Mouse (Mus musculus): ENCODE data around the gene Tent2.

Gene Tent2

DNA sequence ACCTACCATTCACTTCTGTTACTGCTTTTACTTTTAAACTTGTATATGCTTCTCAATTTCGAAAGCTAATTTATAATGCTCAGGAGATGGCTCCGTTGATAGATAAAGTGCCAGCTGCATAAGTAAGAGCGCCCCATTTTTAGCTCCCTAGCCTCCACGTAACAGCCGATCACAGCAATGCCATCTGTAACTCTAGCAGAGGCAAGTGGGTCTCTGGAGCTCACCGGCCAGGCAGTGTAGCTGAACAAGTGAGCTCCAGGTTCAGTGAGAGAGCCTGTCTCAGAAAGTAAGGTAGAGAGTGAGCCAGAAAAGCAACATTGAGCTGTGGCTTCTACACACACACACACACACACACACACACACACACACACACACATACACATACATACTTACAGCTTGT, 51.0 kb downstream of the Tent2 start:
- no peak for DNase-seq (ENCODE audit: low read depth)

DNA sequence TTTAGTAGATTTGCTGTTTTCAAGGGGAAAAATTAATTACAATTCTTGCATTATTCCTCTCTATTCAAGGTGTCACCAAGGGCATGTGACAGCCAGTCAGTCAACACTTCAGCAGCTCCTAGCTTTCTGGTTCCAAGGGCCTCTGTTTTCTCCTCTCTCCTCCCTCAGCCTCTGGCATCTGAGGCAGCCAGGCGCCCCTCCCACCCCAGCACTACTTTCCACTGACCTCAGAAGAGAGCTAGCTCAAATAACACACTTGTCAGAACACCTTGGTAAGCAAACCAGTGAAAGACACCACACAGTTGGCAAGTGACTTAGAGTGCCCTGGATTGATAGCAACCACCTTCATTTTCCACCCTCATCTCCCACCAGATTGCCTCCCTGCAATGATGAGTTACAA, 54.1 kb downstream of the Tent2 start:
- DNase-seq (ENCODE audit: low read depth) = peak; percentile 2

DNA sequence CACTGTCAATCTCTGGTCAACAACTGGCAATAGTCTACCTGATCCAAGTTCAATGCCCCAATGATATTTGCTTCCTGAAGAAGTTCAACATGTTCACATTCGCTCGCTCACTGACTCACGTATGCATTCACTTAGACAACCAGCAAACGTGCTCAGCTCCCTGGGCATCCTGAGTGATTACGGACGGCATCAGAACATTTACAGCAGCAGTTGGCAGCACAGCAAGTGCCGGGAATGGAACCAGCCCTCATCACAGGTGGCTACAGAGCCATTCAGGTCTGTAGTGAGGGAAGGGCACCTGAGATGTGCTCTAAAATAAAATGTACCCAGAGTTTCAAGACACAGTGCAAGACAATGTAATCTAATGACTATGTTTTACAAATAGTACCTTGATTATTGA, 55.1 kb downstream of the Tent2 start:
- DNase-seq (ENCODE audit: low read depth) = no peak

DNA sequence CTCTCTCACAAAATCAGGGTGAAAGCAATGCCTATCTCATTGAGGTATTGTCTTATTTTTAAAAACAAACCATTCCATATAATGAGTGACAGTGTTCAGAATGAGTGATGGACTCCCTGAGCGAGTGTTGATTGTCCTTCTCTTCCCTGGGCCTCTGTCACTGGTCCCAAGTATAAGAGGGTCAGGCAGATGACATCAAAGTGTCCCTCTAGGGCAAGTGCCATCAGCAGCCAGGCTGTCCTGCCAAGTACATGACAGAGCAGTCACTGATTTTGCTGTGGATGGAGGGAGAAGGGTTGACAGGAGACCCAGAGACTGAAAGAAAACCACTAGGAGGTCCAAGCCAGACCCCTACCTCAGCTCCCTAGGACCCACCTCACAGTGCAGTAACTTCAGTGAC, 55.9 kb downstream of the Tent2 start:
- DNase-seq (ENCODE audit: low read depth) = no peak

DNA sequence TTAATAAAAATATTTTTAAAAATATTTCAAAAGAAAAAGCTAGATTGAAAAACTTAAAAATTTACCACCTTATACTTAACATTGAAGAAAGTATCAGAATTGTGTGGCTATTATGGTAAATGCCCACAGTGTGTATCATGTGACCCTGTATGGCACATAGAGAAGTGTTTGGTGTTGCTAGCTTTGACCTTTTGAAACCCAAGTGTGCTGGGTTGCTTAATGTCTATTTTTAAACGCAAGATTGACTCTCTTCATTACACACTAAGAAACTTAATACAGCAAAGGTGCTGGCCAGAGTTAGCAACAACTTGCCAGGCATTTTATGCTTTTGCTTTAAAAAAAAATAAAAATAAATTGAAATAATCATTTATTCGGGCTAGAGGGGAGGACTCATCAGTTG, 56.7 kb downstream of the Tent2 start:
- DNase-seq (ENCODE audit: low read depth) = no peak

DNA sequence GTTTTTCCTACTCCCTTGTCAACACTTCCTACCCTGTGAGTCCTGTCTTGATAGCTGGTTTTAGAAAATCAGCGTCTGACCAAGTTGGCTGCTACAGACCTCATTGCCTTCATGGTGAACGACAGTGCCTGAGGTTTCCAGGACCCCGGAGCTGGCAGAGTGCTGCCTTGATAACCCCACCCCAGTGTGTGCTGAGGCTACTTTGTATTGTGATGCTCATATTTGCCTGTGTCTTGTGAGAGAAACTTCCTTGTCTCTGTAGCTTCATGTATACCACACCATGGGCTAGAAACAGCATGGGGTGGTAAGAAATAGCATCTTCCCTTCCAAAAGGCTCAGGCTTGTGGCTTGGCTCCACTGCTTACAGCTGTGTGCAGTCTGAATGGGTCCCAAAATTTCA, 61.5 kb downstream of the Tent2 start:
- DNase-seq (ENCODE audit: low read depth) = no peak

DNA sequence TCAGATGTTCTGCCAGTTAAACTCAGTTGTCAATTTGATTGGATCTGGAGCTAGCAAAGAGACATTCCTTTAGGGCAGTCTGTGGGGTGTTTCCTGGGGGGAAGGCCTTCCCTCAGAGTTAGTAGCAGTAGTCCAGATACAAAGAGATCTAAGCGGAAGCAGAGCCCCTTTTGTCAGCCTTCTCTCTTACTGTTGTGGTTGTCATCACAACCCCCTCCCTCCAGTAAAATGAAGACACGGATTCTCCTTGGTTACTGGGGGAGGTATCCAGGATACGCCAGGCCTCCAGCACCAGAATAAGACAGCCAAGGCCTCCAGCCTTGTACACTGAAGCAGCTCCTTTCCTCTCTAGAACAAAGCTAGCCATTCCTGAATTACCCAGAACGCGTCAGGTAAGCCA, 63.2 kb downstream of the Tent2 start:
- DNase-seq (ENCODE audit: low read depth) = no peak

DNA sequence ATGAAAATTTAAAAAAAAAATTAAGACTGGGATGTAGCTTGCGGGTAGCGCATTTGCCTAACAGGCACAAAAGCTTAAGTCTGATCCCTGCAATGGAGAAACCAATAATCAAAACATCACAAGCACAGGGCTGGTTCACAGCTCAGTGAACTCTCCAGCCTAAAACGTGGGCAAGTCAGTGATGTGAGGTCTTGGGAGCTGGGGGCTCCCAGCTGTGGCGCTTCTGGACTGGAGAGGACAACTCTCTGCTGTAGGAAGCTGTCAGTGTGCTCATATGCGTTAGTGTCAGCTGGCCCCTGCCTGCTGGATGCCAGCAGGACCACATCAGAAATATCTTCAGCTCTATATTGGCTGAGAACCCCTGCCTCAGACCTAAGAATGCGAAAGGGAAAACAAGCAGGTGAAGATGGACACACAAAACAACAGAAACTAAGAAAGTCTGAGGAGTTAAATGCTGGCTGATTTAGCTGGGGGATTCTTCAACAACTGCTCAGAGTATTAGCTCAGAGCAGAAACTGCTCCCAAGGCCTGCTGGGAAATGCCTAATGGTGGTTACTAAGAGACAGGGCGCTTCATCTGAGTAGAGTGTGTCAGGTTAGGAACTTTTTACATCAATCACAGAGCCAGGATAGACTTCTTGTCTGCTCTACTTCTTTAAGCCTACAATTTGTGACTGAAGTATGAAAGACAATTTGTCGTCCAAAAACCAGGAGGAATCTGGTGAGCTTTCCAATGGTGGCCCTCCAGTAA, 63.9 kb downstream of the Tent2 start:
- DNase-seq (ENCODE audit: low read depth) = no peak

DNA sequence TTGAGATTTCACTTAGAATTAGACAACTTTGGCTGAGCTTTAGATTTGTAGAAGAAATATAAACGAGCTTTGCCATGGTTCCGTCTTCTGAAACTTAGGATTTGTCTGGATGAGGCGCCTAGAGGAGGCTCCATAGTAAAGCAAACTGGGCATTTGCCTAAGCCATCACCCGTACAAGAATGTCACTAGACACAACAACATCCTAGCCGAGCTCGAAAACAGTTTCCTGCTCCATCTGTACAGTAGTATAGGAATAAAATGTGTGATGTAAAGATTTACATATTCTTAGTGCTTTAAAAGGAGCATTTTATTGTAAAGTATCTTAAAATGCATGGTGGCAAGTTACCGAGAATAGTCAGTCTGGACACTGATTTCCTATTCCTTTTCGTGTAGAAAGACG, 69.9 kb downstream of the Tent2 start:
- no peak for DNase-seq (ENCODE audit: low read depth)

DNA sequence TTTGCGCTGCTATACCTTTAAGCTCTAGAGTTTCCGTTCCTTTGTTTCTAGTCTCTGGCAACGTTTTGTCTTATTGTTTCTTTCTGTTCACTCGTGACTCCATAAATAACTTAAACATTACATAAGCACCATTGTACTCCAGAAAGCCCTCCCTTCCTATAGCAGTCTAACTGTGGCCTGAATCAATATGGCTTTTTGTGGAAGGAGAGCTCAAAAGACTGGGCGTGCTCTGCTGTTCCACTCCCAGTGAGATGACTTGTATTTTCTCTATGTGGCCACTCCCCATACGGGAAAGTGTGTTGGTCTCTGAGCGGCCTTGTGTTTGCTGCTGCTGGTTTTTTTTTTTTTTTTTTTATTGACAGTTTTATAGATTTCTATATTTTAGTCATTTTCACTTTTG, 74.9 kb downstream of the Tent2 start:
- DNase-seq (ENCODE audit: low read depth) = no peak

DNA sequence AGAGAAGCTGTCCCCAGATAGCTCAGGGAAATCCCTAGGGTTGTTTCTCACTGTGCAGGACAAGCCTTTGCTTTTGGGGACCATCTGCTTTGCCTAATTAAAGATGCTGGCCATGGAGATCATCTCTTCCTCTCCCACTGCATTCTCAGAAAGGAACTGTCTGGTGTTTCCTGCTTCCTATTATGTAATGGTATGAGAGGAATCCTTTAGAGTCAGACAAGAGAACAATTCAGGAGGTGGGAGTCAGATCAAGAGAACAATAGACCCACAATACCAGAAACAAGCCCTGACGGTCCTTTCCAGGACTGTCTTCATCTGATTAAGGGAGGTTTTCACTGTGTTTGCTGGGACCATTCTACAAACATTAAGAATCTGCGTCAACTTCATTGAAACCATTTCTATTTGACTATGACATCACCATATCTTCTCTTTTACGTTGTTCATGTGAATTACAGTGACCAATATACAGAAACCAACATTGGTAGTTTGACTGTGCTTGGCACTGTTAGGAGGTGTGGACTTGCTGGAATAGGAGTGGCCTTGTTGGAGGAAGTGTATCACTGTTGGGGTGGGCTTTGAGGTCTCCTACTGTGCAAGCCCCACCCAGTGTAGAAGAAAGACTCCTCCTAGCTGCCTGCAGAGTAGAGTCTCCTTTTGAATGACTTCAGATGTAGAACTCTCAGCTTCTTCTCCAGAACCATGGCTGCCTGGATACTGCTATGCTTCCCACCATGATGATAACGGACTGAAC, 89.7 kb downstream of the Tent2 start:
- no peak for DNase-seq (ENCODE audit: low read depth)

DNA sequence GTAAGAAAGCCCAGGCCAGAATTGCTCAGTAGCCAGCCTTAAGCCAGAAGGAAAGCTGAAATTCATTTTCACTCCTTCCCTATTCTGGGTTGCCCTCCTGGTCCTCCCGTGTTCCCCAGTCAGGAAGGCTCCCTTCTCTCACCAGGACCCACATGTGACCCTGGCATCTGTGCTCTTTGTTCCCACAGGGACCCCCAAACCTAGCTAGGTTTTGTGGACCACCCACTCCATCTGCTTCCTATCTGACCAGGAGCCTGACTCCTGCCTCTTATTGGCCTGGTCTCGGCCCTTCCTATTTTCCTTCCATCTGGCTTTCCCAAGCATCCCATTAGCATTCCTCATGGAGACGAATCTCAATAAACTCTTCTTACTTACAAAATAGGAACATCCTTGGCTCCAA, 93.6 kb downstream of the Tent2 start:
- DNase-seq (ENCODE audit: low read depth) = no peak

DNA sequence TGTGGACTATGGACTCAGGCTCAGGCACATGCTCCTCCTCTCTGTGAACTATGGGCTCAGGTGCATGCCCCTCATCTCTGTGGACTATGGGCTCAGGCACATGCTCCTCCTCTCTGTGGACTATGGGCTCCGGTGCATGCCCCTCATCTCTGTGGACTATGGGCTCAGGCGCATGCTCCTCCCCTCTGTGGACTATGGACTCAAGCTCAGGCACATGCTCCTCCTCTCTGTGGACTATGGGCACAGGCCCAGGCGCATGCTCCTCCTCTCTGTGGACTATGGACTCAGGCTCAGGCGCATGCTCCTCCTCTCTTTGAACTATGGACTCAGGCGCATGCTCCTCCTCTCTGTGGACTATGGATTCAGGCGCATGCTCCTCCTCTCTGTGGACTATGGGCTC, 95.5 kb downstream of the Tent2 start:
- no peak for DNase-seq (ENCODE audit: low read depth)

All from NIH3T3 (cell line).